Mouse (Mus musculus) gastrocnemius, postnatal 14 days (tissue): ENCODE results near the gene Dcaf1. TPM values are rescaled to one million over a fixed set of nuclear protein-coding genes. Genes with fewer than 3 reads are reported as not detected.
A peak's percentile ranks its signal among the peaks of the same experiment; 100 is the strongest.

Experiments used
- DNase-seq: peaks from one replicate; pipeline ENCODE4 v3.0.0; 2021; ENCODE audit warnings: mixed read lengths
- intact Hi-C: fragments of 180-260 bp; cut with DNase I; formaldehyde crosslinking; loops from one replicate; pipeline ENCODE4 v1.15.1; 2025; ENCODE audit warnings: low total_unique reads
- total RNA-seq, 2 experiments: library from RNA; stranded (reverse); gene quantifications; 2 replicates each; pipeline ENCODE4 v1.2.3; 2021

Dcaf1 gene
- total RNA-seq, 2 experiments from 2014 or later, result 11.2 to 12.2 TPM

GRCm38 (mm10) chr9:106858036-106858435 lies 36.4 kb downstream of the Dcaf1 start:
- no peak for DNase-seq
- intact Hi-C loops, result no loop called here

- intact Hi-C loops, result no loop called here
- no peak for DNase-seq
Measured at GRCm38 (mm10) chr9:106874216-106874615, 52.5 kb downstream of the Dcaf1 start.

- no peak for DNase-seq
- intact Hi-C loops, result no loop called here
Measured at GRCm38 (mm10) chr9:106876666-106877065, 55.0 kb downstream of the Dcaf1 start.

GRCm38 (mm10) chr9:106879471-106879870 lies 57.8 kb downstream of the Dcaf1 start:
- intact Hi-C loops, result no loop called here
- DNase-seq, result no peak

- no peak for DNase-seq
- intact Hi-C loops, result loop anchor here (10.0 kb wide), 2 partner anchors 56 to 196 kb away; partner anchors contain the start of genes Dcaf1 and Tex264
Measured at GRCm38 (mm10) chr9:106881071-106881755, 59.5 kb downstream of the Dcaf1 start.

GRCm38 (mm10) chr9:106882176-106882575 lies 60.5 kb downstream of the Dcaf1 start:
- DNase-seq, result no peak
- intact Hi-C loops, result loop anchor here (10.0 kb wide), 2 partner anchors 57 to 197 kb away; partner anchors contain the start of genes Dcaf1 and Tex264

- intact Hi-C loops, result loop anchor here (10.0 kb wide), 2 partner anchors 58 to 198 kb away; partner anchors contain the start of genes Dcaf1 and Tex264
- no peak for DNase-seq
Measured at GRCm38 (mm10) chr9:106883085-106883484, 61.4 kb downstream of the Dcaf1 start.

- no peak for DNase-seq
- intact Hi-C loops, result loop anchor here (10.0 kb wide), 2 partner anchors 60 to 200 kb away; partner anchors contain the start of genes Dcaf1 and Tex264
Measured at GRCm38 (mm10) chr9:106884306-106884705, 62.6 kb downstream of the Dcaf1 start.

GRCm38 (mm10) chr9:106884996-106885900 lies 63.6 kb downstream of the Dcaf1 start:
- DNase-seq, result no peak
- intact Hi-C loops, result loop anchor here (10.0 kb wide), 2 partner anchors 60 to 200 kb away; partner anchors contain the start of genes Dcaf1 and Tex264

GRCm38 (mm10) chr9:106885901-106886731 lies 64.4 kb downstream of the Dcaf1 start:
- intact Hi-C loops, result loop anchor here (10.0 kb wide), 2 partner anchors 61 to 201 kb away; partner anchors contain the start of genes Dcaf1 and Tex264
- DNase-seq, result peak; percentile 42

GRCm38 (mm10) chr9:106886828-106887702 lies 65.4 kb downstream of the Dcaf1 start, which contains the start of gene Rbm15b:
TSS of gene Rbm15b (minus strand) at chr9:106887428.
- intact Hi-C loops, result loop anchor here (10.0 kb wide), 2 partner anchors 62 to 202 kb away; partner anchors contain the start of genes Dcaf1 and Tex264

GRCm38 (mm10) chr9:106888346-106888745 lies 66.7 kb downstream of the Dcaf1 start:
- no peak for DNase-seq
- intact Hi-C loops, result loop anchor here (10.0 kb wide), 2 partner anchors 64 to 204 kb away; partner anchors contain the start of genes Dcaf1 and Tex264

More at GRCm38 (mm10) chr9:106886828-106887702, 65.4 kb downstream of the Dcaf1 start, which contains the start of gene Rbm15b:
- DNase-seq, result peak; percentile 99

- no peak for DNase-seq
- intact Hi-C loops, result loop anchor here (10.0 kb wide), 2 partner anchors 65 to 205 kb away; partner anchors contain the start of genes Dcaf1 and Tex264
Measured at GRCm38 (mm10) chr9:106889321-106889720, 67.6 kb downstream of the Dcaf1 start.

GRCm38 (mm10) chr9:106890496-106891240 lies 69.0 kb downstream of the Dcaf1 start:
- no peak for DNase-seq
- intact Hi-C loops, result loop anchor here (10.0 kb wide), 1 partner anchor 624 kb away; no protein-coding TSS in a partner anchor

- intact Hi-C loops, result loop anchor here (10.0 kb wide), 1 partner anchor 623 kb away; no protein-coding TSS in a partner anchor
Measured at GRCm38 (mm10) chr9:106891341-106891741, 69.7 kb downstream of the Dcaf1 start.

GRCm38 (mm10) chr9:106891829-106892551 lies 70.3 kb downstream of the Dcaf1 start, which contains the start of gene Manf:
TSS of gene Manf (minus strand) at chr9:106891979.
- intact Hi-C loops, result loop anchor here (10.0 kb wide), 1 partner anchor 623 kb away; no protein-coding TSS in a partner anchor
- peak; percentile 97 for DNase-seq

More at GRCm38 (mm10) chr9:106891341-106891741, 69.7 kb downstream of the Dcaf1 start:
- DNase-seq, result no peak
